Comparison of ENCODE assay signal across 8 mouse cellular contexts in genomic region chr9:65345854-65346475, GRCm38 (mm10). TPM values are rescaled to one million over a fixed set of nuclear protein-coding genes. Genes with fewer than 3 reads are reported as not detected.
DNase-seq lines count a peak whose midpoint lies in the region; ATAC-seq and TF ChIP-seq lines count a peak whose summit lies in the region.

Pdcd7 (plus strand) TSS chr9:65346104.

- no peak for TF ChIP-seq CTCF in lung, adult 2 months (IDR thresholded peaks at IDR 0.05; ENCODE audit: insufficient read depth, low read length)

- peak; percentile 95 for DNase-seq in ES-E14 (ENCODE audit: low read depth, low spot score)
- peak; percentile 95 for DNase-seq in cerebellum, adult 11-12 months
- DNase-seq in heart, postnatal 25 days (ENCODE audit: low spot score), result peak; percentile 87
- peak; percentile 93 to 99 for DNase-seq in layer of hippocampus, adult 18-20 months (ENCODE audit: low spot score in 2 of 2)
- peak; percentile 94 for DNase-seq in lung, adult 2 months
- DNase-seq in thymus, adult 18-20 months, result peak; percentile 82 to 89

- no peaks in the 10 kb centered on the region; the same call in 1 of the 2 replicates for H3K27me3 ChIP-seq in forebrain, embryonic 15.5 days

- peak within 1 kb of the TSS; percentile 97 for H3K4me2 ChIP-seq in forebrain, embryonic 15.5 days (replicated peaks)

- in situ Hi-C loops in ES-E14 (cut with MboI; ENCODE audit: low sequenced_read_pairs in 2 of 2, unreplicated experiment in 2 of 2), result no loop called here

- H3K27ac ChIP-seq in ES-E14 (ENCODE audit: insufficient read depth, low read depth, low read length, poor library complexity, severe bottlenecking), result peak within 1 kb of the TSS; percentile 85
- peak within 1 kb of the TSS; percentile 96 for H3K27ac ChIP-seq in forebrain, embryonic 15.5 days (replicated peaks)

- WGBS in forebrain, embryonic 15.5 days, result under 1% methylated on average over 51 of the region's 59 CpGs
- WGBS in lung, adult 2 months, result under 1% methylated on average over 45 of the region's 59 CpGs

- TF ChIP-seq POLR2A in lung, adult 2 months (IDR thresholded peaks at IDR 0.05; ENCODE audit: borderline replicate concordance, extremely low read depth, low read depth, low read length), result peak; percentile 85; the same call in 1 of the 2 replicates

- H3K9me3 ChIP-seq in ES-E14 (ENCODE audit: control insufficient read depth, insufficient read depth, low read depth, low read length), result no peaks in the 10 kb centered on the region
- H3K9me3 ChIP-seq in forebrain, embryonic 15.5 days, result no peaks in the 10 kb centered on the region

- H3K4me3 ChIP-seq in ES-E14 (ENCODE audit: insufficient read depth in 1 of 2, low read depth in 1 of 2, low read length in 2 of 2, poor library complexity in 1 of 2, severe bottlenecking in 1 of 2), result peak within 1 kb of the TSS; percentile 92 to 94
- peak within 1 kb of the TSS; percentile 100 for H3K4me3 ChIP-seq in forebrain, embryonic 15.5 days
- H3K4me3 ChIP-seq in lung, adult 2 months (replicated peaks; ENCODE audit: extremely low read depth, low read depth, low read length), result peak within 1 kb of the TSS; percentile 74

- H3K4me1 ChIP-seq in ES-E14 (ENCODE audit: control insufficient read depth in 2 of 2, insufficient read depth in 2 of 2, low read length in 2 of 2, poor library complexity in 1 of 2), result peaks cover 2 to 4% of the 10 kb centered on the region in 2 experiments; a peak in 1 of 4 replicates
- H3K4me1 ChIP-seq in forebrain, embryonic 15.5 days, result peaks cover 33% of the 10 kb centered on the region
- peaks cover 10% of the 10 kb centered on the region for H3K4me1 ChIP-seq in lung, adult 2 months (ENCODE audit: control insufficient read depth, insufficient read depth, low read length)

- intact Hi-C loops in heart, postnatal 25 days (cut with DNase I), result no loop called here

- H3K9ac ChIP-seq in ES-E14 (ENCODE audit: insufficient read depth, low read depth, low read length, poor library complexity, severe bottlenecking), result peak within 1 kb of the TSS; percentile 89
- peak within 1 kb of the TSS; percentile 91 for H3K9ac ChIP-seq in forebrain, embryonic 15.5 days (replicated peaks)

- peak; percentile 98 for ATAC-seq in forebrain, embryonic 15.5 days (replicated peaks)
- ATAC-seq in neutrophil, adult 5-6 weeks (ENCODE audit: extremely low read depth, insufficient number of reproducible peaks, low FRiP score, poor library complexity, severe bottlenecking), result peak; percentile 89

- H3K36me3 ChIP-seq in ES-E14 (ENCODE audit: control insufficient read depth, insufficient read depth, low read length, poor library complexity, severe bottlenecking), result no peaks in the 10 kb centered on the region
- no peaks in the 10 kb centered on the region for H3K36me3 ChIP-seq in forebrain, embryonic 15.5 days

TF ChIP-seq in ES-E14, 5 proteins besides CTCF, POLR2A, EP300 and RAD21:
- peak; percentile 25; the same call in 1 of the 2 replicates for TF ChIP-seq ZC3H11A (IDR thresholded peaks at IDR 0.05; ENCODE audit: borderline replicate concordance, low read depth, low read length)
- TF ChIP-seq ZNF384 (IDR thresholded peaks at IDR 0.05; ENCODE audit: low read depth, low read length), result no peak
- no peak for TF ChIP-seq CHD2 (IDR thresholded peaks at IDR 0.05; ENCODE audit: low read depth, low read length)
- no peak for TF ChIP-seq MAFK (IDR thresholded peaks at IDR 0.05; ENCODE audit: insufficient read depth, low read depth, low read length)
- peak; percentile 80 for TF ChIP-seq HCFC1 (IDR thresholded peaks at IDR 0.05; ENCODE audit: borderline replicate concordance, insufficient read depth, low read length)

RNA-seq across cellular contexts. Expression of gene Pdcd7, which starts in this region (rescaled TPM):
- total RNA-seq in ES-E14 (2012; rRNA removed), result 23.7 and 27.5 TPM in 2 replicates
- polyA plus RNA-seq in forebrain, embryonic 15.5 days (2015; fragmentation: Nextera tagmentation; extraction: Ambion mirVana), result 9.7 and 10.3 TPM in 2 replicates
- total RNA-seq in heart, postnatal 25 days (2021), result 10 to 100 TPM; 11.5 to 12.6 TPM
- total RNA-seq in layer of hippocampus, adult 18-20 months (2021), result 10 to 100 TPM; 27.5 to 27.8 TPM
- polyA plus RNA-seq in lung, adult 2 months (2012; rRNA removed), result 10.9 and 12.1 TPM in 2 replicates
- total RNA-seq in neutrophil, adult 5-6 weeks (2017), result 38.8 and 39.4 TPM in 2 replicates

Comparison
In these comparisons a context has a peak if more than half of its experiments do, and no peak if none do; other contexts are left out.
1. Peak in every context shown above with its lines: DNase-seq, ATAC-seq, H3K4me3 ChIP-seq and H3K27ac ChIP-seq.